Mouse (Mus musculus): ENCODE data around the gene Fry.

The Fry gene

DNA sequence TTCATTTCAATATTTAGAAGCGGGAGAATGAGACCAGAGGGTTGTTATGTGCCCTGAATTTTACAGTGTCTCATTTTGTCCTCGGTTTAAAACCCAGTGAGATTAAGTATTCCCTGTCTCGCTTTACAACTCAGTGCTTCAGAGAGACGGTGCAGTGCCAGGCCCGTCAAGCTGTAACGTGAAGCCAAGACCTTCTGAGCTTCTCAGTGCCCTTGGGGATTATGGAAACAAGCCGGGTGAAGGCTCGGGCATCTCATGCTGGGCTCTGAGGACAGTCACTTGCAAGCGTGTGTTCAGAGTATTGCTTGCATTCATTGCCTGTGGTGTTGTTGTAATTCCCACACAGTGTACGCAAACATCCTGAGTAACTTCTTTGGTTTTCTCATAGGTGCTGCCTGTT, 218.0 kb downstream of the Fry start:
- DNase-seq (ENCODE audit: low spot score): no peak

DNA sequence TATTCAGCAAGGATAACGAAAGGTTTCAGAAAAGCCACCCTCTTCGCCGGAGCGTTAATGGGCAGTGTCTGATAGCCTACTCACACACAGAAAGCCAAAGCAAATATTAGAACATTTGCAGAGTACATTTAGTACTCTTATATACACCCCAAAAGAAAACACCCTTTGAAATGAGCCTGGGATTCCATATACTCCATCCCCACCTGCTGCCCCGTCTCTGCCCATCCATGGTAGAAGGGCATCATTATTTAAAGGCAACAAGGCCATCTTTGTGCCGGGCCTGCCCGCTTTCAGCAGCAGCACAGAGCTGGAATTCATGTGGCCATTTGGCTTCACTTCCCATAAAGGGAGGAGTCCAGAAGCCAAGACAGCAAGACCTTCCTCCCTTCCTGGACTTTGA, 219.3 kb downstream of the Fry start:
- no peak for DNase-seq (ENCODE audit: low spot score)

DNA sequence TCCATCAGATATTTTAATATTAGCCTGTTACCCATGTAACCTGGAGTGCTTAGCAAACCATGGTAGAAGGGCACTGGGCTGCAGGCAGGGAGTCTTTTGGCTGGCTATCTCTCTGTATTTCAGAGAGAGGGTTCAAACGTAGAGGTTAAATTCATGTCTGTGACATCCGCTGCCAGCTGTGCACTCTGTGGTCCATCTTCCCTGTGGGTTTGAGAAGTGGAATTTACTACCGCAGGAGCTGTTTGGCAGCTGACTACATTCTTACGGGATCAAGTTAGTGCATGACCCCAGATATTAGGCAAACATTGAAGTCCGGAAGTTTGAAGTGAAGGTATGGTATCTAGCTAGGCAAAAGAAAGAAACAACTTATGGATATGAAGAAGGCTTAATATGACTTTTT, 222.5 kb downstream of the Fry start:
- peak; percentile 17 for DNase-seq (ENCODE audit: low spot score)

DNA sequence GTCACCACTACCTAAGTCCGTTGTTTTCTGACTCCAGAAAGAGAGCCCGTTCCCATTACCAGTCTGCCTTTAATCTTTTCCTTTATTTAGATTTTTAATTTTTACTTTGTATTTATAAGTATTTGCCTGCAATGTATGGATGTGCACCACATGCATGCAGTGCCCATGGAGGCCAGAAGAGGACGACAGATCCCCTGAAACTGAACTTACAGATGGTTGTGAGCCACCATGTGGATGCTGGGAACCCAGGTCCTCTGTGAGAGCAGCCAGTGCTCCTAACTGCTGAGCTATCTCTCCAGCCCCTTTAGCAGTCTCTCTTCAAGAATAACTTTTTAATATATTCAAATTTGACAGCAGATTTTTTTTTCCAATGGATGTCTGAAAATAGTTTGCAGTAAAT, 223.7 kb downstream of the Fry start:
- no peak for DNase-seq (ENCODE audit: low spot score)

DNA sequence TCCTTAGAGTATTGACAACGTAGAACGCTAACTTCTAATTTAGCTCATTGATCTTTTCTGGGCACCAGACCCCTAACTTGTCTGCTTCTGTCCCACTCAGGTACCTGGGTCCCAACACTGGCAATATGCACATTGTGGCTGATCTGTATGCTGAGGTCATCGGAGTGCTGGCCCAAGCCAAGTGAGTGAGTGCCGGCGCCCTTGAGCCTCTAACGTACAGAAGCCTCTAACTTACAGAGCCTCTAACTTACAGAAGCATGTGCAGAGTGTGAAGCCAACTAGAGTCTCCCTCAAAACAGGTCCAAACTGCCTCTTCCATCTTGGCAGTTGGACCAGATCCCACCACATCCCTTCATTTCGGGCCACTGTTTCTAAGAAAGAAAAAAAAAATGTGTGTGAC, 227.5 kb downstream of the Fry start:
- no peak for DNase-seq (ENCODE audit: low spot score)

DNA sequence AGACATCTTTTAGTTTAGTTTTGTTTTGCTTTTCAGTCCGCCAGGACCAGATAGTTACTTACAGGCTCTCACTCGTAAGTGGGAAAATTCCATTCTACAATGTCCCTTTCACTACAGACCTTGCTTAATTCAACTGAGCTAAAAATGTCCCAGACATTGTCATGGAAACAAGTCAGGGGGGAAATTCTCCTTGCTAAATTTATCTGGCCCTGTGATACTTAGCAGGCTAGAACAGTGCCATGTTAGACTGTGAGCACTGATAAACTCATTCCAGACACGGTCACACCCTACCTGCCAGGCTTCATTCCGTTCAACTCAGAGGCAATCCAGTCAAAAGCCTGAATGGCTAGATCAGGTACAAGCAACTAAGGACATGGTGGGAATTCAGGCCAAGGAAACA, 227.9 kb downstream of the Fry start:
- DNase-seq (ENCODE audit: low spot score): no peak

DNA sequence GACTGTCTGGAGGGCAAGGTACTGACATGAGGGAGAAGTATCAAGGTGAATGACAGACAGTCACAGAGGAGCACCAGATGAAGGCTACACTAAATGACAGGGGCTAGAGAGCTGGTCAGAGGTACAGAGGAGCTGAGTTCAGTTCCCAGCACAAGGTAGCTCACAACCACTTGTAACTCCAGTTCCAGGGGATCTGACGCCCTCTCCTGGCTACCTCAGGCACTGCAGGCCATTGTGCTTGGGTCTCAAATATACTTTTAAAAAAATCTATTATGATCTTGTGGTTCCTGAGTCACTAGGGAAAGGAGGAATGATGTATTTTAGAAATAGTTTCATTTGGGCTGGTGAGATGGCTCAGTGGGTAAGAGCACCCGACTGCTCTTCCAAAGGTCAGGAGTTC, 229.4 kb downstream of the Fry start:
- no peak for DNase-seq (ENCODE audit: low spot score)

DNA sequence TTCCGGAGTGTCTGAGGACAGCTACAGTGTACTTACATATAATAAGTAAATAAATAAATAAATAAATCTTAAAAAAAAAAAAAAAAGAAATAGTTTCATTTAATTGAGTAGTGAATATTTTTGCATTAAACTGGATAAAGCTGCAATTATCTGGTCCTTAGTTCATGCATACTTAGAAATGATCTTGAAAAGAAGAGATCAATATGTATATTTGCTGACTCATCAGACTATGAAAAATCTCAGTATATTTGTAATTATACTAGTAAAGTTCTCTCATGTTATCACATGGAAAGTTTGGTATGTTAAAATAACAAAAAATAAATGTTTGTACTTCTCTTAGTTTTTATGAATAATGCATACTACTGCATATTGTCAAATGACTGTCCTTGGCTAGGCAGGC, 229.9 kb downstream of the Fry start:
- no peak for DNase-seq (ENCODE audit: low spot score)

DNA sequence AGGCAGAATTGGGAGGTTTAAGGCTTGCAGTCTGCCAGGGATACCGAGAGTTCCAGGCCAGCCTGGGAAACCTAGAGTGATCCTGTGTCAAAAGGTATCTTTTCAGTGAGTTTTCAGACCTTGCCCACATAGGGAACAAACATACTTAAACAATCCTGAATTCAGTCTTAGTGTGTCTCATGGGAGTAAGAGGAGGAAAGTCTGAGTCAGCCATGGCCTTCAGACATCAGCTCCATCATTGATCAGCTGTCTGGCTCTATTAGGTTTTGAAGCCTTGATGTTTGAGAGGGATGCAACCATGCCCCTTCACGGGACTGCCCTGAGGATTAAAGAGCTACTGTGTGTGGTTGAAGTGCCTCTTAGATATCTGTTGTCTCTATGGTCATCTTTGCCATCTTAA, 232.7 kb downstream of the Fry start:
- no peak for DNase-seq (ENCODE audit: low spot score)

DNA sequence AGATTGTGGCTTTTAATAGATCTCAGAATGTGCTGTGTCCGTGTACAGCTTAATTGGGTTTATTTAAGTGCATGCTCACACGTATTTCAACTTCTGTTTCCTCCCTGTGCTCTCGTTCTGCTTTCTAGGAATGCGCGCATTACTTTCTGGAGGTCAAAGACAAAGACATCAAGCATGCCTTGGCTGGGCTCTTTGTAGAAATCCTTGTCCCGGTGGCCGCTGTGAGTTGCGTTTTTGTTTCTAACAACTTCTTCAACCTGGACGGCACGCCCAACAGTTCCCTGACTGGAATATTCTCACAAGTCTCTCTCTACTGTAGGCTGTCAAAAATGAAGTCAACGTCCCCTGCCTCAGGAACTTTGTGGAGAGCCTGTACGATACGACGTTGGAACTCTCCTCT, 240.2 kb downstream of the Fry start:
- DNase-seq (ENCODE audit: low spot score): no peak

DNA sequence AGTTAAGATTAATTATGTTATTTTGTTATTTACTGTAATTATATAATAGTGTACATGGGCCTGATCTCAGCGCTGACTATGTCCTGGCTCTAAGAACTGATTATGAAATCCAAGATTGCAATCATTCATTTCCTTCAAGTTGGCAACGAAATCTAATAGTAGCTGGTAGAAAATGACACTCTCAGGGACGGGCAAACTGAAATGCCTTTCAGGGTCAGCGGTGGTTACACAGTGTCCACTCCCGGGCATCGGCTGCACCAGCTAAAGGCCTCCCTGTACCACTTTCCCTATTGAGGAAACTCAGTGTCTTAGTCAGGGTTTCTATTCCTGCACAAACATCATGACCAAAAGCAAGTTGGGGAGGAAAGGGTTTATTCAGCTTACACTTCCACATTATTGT, 243.8 kb downstream of the Fry start:
- DNase-seq (ENCODE audit: low spot score): no peak

DNA sequence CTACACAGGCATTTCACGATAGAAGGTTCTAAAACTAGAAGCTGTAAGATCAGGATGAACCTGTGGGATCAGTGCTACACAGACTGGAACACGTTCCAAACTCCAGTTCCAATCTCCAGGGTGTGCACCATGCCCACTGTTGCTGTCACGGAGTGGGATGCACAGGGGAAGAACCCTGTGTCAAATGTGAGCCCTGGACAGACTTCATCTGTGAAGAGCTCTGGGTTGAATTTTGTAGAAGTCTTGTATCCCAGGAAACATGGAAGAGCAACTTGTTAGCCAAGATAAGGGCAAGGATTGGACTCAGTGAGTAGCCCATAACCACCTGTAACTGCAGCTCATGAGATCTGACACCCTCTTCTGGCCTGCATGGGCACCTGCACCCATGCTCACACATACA, 246.2 kb downstream of the Fry start:
- no peak for DNase-seq (ENCODE audit: low spot score)

DNA sequence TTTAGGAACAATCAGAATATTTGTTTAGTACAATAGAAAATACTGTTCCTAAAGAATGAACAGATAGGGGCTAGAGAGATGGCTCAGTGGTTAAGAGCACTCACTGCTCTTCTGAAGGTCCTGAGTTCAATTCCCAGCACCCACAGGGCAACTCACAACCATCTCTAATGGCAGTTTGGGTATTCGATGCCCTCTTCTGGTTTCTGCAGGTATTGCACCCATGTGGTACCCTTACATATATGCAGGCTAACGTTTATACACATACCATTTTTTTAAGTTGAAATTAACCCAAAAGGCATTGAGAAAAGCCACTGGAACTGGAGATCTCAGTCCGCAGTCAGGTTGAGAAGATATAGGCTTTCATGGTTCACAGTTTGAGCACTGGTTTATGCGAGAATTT, 248.6 kb downstream of the Fry start:
- DNase-seq (ENCODE audit: low spot score): no peak

DNA sequence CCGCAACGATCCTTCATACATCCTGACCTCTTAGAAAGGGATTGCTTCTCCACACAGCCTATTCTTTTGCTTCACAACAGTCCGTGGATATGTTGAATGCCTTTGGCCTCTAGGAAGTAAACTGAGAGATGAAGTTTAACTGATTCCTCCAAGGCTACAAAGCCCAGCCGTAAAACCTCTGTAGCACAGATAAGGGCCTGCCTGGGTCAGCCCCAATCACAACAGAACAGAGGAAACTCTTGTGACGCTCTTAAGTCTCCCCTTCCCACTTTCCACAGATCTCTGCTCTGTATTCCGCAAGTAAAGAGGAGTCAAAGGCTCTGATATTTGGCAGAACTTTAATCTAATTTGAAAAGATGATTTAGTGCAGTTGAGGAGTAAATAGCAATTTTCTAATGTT, 251.8 kb downstream of the Fry start:
- no peak for DNase-seq (ENCODE audit: low spot score)

DNA sequence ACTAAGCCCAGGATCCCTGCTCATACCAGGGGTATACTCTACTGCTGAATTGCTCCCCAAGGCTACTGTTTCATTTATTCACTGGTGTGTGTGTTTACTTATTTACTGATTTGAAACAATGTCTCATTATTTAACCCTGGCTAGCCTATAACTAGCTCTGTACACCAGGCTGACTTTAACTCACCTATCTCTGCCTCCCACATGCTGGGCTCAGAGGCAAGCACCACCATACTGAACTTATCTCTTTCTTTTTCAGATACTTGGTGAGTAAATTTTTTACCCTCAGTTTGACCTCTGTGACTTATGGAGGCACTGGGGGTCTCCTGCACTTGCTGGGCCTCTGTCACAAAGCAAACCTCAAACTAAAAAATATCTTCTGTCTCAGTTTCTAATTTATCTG, 252.4 kb downstream of the Fry start:
- DNase-seq (ENCODE audit: low spot score): no peak

DNA sequence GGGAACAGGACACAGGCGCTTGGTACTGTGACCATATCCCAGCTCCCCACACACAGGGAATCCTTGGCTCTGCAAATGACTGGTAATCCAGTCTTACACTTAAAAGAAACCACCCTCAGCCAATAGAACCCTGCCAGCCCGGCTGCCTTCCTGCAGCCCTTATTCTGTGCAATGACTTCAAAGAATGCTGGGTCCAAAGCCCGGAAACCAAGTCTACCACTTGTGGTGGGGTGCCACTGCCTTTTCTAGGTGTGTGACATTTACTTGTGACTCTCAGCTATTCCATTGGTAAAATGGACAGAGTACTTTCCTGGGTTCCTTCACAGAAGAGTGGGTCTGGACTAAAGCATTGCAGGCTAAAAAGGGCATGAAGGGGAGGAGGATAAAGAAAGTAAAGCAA, 254.5 kb downstream of the Fry start:
- DNase-seq (ENCODE audit: low spot score): no peak

DNA sequence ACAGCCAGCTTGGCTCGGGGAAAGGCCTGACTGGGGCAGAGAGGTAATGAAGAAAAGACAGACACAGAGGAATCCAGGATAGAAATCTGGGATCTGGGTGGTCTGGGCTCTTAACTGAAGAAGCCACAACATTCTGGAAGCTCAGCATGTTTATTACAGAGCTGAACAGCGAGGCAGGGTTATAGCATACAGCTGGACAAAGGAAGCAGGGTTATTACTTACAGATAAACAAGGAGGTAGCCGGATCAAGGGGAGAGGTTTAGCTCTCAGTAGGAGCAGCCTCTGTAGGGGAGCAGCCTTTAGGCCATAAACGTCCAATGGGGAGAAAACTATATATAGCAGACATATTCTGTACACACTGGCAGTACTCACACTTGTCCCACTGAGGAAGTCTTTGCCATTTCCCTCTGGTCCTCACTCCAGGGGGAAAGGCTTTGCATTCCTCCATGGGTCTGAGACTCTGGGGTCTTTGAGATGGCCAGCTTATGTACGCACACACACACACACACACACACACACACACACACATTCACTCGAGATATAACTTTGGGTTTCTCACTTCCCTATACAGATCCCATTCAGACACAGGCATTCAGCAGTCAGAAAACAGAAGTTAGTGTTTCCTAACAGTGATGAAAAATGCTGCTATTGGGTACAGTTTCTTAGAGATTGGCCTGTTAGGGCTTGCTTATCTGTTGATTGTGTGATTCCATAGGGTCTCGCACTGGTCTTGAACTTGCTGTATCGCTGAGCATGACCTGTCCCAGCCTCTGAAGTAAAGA, 256.5 kb downstream of the Fry start:
- no peak for DNase-seq (ENCODE audit: low spot score)

DNA sequence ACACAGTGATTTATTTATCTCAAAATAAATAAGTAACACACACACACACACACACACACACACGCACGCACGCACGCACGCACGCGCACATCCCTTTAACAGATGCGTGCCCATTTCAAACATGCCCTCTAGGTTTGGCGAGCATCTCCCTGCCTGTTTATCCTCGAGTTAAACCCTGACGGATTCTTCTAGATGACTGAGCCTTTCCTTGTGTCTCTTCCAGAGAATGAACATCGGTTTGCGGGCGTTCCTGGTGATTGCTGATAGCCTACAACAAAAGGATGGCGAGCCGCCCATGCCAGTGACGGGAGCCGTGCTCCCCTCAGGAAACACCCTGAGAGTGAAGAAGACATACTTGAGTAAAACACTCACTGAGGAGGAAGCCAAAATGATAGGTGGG, 260.1 kb downstream of the Fry start:
- no peak for DNase-seq (ENCODE audit: low spot score)

DNA sequence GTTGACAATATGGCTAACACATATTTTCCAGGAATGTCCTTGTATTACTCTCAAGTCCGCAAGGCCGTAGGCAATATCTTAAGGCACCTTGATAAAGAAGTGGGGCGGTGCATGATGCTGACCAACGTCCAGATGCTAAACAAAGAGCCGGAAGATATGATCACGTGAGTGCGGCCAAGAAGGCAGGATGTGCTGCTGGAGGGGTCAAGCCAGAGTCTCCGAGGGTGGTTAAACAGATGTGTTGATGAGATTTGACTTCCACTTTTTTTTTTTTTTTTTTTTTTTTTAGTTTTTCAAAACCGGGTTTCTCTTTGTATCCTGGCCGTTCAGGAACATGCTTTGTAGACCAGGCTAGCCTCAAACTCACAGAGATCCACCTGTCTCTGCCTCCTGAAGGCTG, 262.3 kb downstream of the Fry start:
- no peak for DNase-seq (ENCODE audit: low spot score)

DNA sequence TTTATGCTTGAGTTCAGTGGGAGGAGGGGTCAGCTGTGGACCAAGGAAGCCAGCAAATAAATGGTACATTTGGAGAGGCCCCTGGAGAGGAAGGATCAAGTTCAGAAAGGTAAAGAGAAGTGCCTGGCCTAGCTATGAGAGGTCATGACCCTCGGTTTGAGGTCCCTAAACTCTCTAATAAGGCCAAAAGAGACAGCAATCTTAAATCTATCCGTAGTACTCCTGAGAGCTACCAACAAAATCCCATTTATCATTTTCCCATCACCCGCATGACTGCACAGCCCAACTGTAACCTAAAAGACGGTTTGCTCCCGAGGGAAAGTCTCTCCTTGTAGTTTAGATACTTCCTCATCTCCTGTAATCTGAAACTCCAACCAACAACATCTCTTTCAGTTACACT, 264.0 kb downstream of the Fry start:
- DNase-seq (ENCODE audit: low spot score): peak; percentile 24

DNA sequence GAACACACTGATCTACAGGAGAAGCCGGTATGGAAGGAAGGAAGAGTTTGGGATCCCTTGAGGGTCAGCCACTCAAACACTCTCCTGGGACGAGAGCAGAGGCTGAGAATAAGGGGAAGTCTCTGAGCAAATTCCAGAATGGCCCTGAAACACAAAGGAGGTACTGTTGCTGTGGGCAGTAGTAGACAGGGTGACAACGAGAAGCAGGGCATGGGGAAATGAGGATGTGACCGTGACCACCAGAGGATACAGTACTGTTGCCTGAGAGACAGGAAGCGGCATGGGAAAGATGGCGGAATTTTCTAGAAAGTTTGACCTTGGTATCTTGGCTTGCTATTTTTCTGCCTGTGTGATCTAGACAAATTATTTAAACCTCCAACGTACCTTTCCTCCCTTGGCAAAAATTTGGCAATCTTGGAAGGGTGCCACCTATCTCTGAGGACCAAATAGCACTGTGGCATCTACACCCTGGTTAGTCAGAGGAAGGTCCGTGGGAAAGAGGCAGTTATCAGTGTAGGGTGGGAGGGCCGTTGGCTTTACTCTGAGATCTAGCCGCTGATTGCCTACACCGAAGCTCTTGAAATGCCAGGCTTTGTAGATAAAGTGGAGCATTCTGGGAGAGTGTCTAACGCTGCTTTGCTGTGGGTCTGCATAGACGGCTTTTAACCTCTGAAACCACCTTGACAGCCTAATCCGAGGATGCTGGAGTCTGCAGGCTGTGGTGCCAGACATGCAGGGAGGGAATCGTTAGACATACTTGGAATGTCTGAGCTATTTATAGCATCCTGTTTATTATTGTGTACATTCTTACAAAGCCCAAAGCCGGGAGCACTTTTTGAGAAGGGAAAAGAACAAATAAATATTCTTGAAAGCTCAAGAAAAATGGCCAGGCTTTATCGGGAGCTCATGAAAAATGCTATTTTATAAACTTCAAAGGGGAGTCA, 266.1 kb downstream of the Fry start:
- peak; percentile 18 for DNase-seq (ENCODE audit: low spot score)

DNA sequence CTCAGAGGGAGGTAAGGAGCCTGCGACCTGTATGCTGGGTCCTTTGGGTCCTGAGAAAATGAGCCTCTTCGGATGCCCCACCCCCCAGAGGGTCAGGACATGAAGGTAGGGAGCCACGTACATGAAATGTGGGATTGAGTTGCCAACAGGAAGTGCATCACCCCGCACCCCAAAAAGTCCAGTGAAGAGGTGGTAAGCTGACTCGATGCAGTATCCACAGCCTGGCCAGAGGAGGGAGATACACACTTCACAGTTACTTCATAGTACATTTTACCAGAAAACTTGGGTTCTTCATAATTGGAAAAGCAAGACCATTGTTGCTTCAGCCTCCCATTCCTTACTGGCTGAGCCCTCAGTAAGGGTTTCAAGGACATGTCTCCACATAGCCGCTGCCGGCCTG, 266.8 kb downstream of the Fry start:
- DNase-seq (ENCODE audit: low spot score): no peak

DNA sequence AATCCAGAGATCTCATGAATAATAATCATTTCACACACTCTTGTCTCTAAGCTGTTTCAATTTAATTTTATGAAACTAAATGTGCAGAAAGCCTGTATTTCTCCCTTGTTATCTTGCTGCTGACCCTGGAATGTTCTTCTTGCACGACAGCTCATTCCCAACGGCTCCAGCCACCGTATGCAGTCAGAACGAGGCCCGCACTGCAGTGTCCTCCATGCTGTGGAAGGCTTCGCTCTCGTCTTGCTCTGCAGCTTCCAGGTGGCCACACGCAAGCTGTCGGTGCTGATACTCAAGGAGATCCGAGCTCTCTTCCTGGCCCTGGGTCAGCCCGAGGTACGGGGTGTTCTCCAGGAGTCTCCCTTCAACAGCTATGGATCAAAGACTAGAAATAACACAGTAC, 270.2 kb downstream of the Fry start:
- DNase-seq (ENCODE audit: low spot score): no peak
